8 mouse cellular contexts compared by ENCODE assay signal in the genomic region with DNA sequence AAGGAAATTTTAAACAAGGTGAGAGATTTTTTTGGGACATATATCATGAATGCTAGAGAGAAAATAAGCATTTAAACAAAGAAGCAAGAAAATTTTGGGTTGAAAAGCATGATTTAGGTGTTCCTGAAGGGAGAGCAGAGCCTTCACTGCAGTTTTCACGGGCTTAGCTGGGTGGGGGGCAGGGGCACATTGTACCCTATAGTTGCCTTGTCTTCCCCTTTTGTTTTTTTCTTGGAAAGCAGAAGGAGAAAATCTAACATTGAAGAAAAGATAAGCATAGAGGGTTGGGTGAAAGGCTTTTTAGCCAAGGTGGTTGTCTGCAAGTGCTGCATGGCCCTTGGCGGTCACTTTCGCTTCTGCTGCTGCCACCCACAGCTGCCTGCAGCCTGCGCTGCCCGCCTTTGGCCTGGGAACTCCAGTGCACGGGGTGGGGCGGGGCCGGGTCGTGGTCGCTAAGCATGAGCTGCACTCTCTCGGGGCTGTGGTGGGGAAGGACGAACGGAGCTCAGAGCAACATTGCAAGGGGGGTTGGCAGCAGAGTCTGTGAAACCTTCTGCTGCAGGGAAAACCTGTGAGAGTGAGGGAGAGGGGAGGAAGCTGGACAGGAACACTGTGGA. TPM values are rescaled to one million over a fixed set of nuclear protein-coding genes. Genes with fewer than 3 reads are reported as not detected.
DNase-seq lines count a peak whose midpoint lies in the region; ATAC-seq lines count a peak whose summit lies in the region.

No protein-coding gene starts in this region.

- H3K4me3 ChIP-seq in limb, embryonic 12.5 days (replicated peaks), result peak overlapping the region; percentile 44
- peak overlapping the region; percentile 43 for H3K4me3 ChIP-seq in midbrain, embryonic 12.5 days

- no peaks in the 10 kb centered on the region for H3K9me3 ChIP-seq in limb, embryonic 12.5 days
- H3K9me3 ChIP-seq in midbrain, embryonic 12.5 days, result no peaks in the 10 kb centered on the region

- no peak overlapping the region for H3K27ac ChIP-seq in limb, embryonic 12.5 days
- no peak overlapping the region for H3K27ac ChIP-seq in midbrain, embryonic 12.5 days (replicated peaks)

- 0 out of 2 replicates have a peak, but pooled peaks have one; percentile 72 for ATAC-seq in erythroblast, adult 5-6 weeks (replicated peaks; ENCODE audit: low FRiP score, poor library complexity, severe bottlenecking)
- peak; percentile 90; the same call in 1 of the 2 replicates for ATAC-seq in limb, embryonic 12.5 days (ENCODE audit: insufficient number of reproducible peaks, insufficient read depth, low FRiP score, low TSS enrichment, low read depth)
- ATAC-seq in midbrain, embryonic 12.5 days (ENCODE audit: low FRiP score, low read depth), result peak; percentile 98

- no peaks in the 10 kb centered on the region for H3K27me3 ChIP-seq in limb, embryonic 12.5 days
- no peaks in the 10 kb centered on the region for H3K27me3 ChIP-seq in midbrain, embryonic 12.5 days

- WGBS in limb, embryonic 12.5 days, result under 1% methylated on average over 13 of the region's 13 CpGs
- WGBS in midbrain, embryonic 12.5 days, result 0% methylated on average over 13 of the region's 13 CpGs

- H3K36me3 ChIP-seq in limb, embryonic 12.5 days, result no peaks in the 10 kb centered on the region
- no peaks in the 10 kb centered on the region for H3K36me3 ChIP-seq in midbrain, embryonic 12.5 days

- DNase-seq in 3T3-L1 (ENCODE audit: low read depth, low spot score), result peak; percentile 11
- peak; percentile 77 for DNase-seq in MEL-GATA-1-ER (ENCODE audit: extremely low read depth, low read depth)
- DNase-seq in heart, postnatal 4 days, result peak; percentile 57
- peak; percentile 34 to 78 for DNase-seq in spleen, postnatal 10 days (ENCODE audit: low spot score in 2 of 2)
- DNase-seq in layer of hippocampus, postnatal 25 days (ENCODE audit: extremely low spot score in 1 of 2, low spot score in 1 of 2), result no peak

- peak overlapping the region; percentile 57 for H3K9ac ChIP-seq in limb, embryonic 12.5 days (replicated peaks)
- H3K9ac ChIP-seq in midbrain, embryonic 12.5 days (replicated peaks), result peak overlapping the region; percentile 56; the same call in 1 of the 2 replicates

- peak overlapping the region; percentile 64 for H3K4me2 ChIP-seq in limb, embryonic 12.5 days
- peak overlapping the region; percentile 57 for H3K4me2 ChIP-seq in midbrain, embryonic 12.5 days (replicated peaks)

- H3K4me1 ChIP-seq in limb, embryonic 12.5 days (replicated peaks), result peaks cover 4% of the 10 kb centered on the region
- H3K4me1 ChIP-seq in midbrain, embryonic 12.5 days, result peaks cover 8% of the 10 kb centered on the region; the same call in 1 of the 2 replicates

RNA-seq across cellular contexts. Expression of gene Klrb1f, which starts 3.3 kb away (rescaled TPM):
- 5.2 and 12.3 TPM in 2 replicates for total RNA-seq in erythroblast, adult 5-6 weeks (2015; ENCODE audit: low replicate concordance)
- 0.84 and 2.5 TPM in 2 replicates for total RNA-seq in erythroblast, adult 5-6 weeks (2017; ENCODE audit: low replicate concordance)
- not detected for total RNA-seq in heart, postnatal 4 days (2021)
- 0.13 TPM in 1 of 2 replicates, not detected in the other for polyA plus RNA-seq in limb, embryonic 12.5 days (2016; fragmentation: Nextera tagmentation; extraction: Ambion mirVana)
- not detected in 2 replicates for polyA plus RNA-seq in midbrain, embryonic 12.5 days (2016; fragmentation: Nextera tagmentation; extraction: Ambion mirVana)
- not detected for total RNA-seq in layer of hippocampus, postnatal 25 days (2021)

RNA-seq across cellular contexts. Expression of gene Clec2e, which starts 51.7 kb away (rescaled TPM):
- total RNA-seq in erythroblast, adult 5-6 weeks (2015; ENCODE audit: low replicate concordance), result not detected in 2 replicates
- total RNA-seq in erythroblast, adult 5-6 weeks (2017; ENCODE audit: low replicate concordance), result not detected in 2 replicates
- not detected for total RNA-seq in heart, postnatal 4 days (2021)
- polyA plus RNA-seq in limb, embryonic 12.5 days (2016; fragmentation: Nextera tagmentation; extraction: Ambion mirVana), result not detected in 2 replicates
- not detected in 2 replicates for polyA plus RNA-seq in midbrain, embryonic 12.5 days (2016; fragmentation: Nextera tagmentation; extraction: Ambion mirVana)
- total RNA-seq in layer of hippocampus, postnatal 25 days (2021), result not detected

Comparison
In these comparisons a context has a peak if more than half of its experiments do, and no peak if none do; other contexts are left out.
1. DNase-seq: peak in 3T3-L1 (single experiment), MEL-GATA-1-ER (single experiment), heart, postnatal 4 days (single experiment) and spleen, postnatal 10 days (2 of 2); none in layer of hippocampus, postnatal 25 days (0 of 2).
2. Peak in every context shown above with its lines, with median percentiles within 50 percentile points of each other: ATAC-seq.